Mouse (Mus musculus): ENCODE measurements around the gene Gm13306. TPM values are rescaled to one million over a fixed set of nuclear protein-coding genes. Genes with fewer than 3 reads are reported as not detected.
"Not testable (repeated sequence)": the region's sequence is repeated elsewhere in the genome, so short reads cannot be mapped to it uniquely, and the experiment has no call there.

Gene Gm13306
- not detected in 2 replicates for polyA plus RNA-seq (2011; ENCODE audit: insufficient read length, low read depth, missing spikeins)

DNA sequence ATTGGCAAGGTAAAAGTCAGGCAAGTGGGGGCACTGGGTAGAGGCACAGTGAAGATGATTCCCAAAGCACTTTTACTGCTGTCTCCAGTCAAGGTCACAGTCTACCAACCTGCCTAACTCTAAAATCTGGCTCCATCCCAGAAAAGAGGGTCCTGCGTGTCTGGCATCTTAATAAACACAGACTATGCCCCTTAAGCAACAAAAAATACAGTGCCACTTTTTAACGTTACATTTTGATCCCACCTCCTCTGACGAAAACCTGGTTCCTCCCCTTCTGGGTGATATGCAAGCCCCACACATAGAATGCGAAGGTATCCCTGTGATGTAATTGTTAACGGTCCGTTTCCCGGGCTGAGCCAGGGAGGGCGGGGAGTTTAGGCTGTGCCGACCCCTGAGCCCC, at the start of gene Gm13306:
TSS of gene Gm13306 (plus strand) at position 301 of the 400 bp plus-strand sequence.
- not testable (repeated sequence) for H3K4me1 ChIP-seq (ENCODE audit: control insufficient read depth, insufficient read depth, low read length); H3K27ac ChIP-seq (ENCODE audit: insufficient read depth, low read length); H3K4me3 ChIP-seq (ENCODE audit: insufficient read depth, low read length)

DNA sequence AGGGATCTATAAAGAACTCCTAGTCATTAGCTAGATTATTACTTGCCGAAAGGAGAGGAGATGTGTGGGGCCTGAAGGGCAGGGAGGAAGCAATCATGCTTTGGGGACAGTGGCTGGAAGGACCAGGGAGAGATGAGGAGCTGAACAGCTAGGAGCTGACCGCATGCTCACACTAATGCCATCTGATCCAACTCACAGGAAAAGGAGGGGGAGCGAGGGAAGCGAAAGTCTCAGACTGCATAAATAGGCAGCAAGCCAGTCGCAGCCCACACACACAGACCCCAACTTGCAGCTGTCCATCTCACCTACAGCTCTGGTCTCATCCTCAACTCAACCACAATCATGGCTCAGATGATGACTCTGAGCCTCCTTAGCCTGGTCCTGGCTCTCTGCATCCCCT, 38.7 kb upstream of the Gm13306 start, which contains the start of gene Gm13304:
TSS of gene Gm13304 (plus strand) at position 301 of the 400 bp plus-strand sequence.
- H3K27ac ChIP-seq (ENCODE audit: insufficient read depth, low read length); H3K4me3 ChIP-seq (ENCODE audit: insufficient read depth, low read length); H3K4me1 ChIP-seq (ENCODE audit: control insufficient read depth, insufficient read depth, low read length): not testable (repeated sequence)

DNA sequence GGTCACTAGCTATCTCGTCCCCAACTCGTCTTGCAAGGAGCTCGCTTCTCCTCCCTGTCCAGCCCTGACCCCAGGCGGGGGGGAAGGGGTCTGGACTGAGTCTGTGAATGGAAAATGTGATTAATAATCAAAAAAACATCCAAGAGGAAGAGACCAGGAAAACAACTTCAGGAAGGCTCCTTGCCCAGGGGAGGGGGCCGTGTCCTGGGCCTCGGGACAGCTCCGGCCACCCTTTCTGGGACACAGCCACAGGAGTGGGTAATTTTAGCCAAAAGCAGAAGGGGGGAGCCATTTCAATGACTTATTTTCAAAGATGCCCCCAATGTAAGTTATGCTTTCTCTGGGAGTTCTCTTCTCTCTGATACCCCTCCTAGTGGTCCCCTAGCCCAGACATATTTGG, 15.3 kb downstream of the Gm13306 start, which contains the start of gene Gm13305:
TSS of gene Gm13305 (minus strand) at position 101 of the 400 bp plus-strand sequence.
- not testable (repeated sequence) for H3K4me3 ChIP-seq (ENCODE audit: insufficient read depth, low read length); H3K27ac ChIP-seq (ENCODE audit: insufficient read depth, low read length); H3K4me1 ChIP-seq (ENCODE audit: control insufficient read depth, insufficient read depth, low read length)

DNA sequence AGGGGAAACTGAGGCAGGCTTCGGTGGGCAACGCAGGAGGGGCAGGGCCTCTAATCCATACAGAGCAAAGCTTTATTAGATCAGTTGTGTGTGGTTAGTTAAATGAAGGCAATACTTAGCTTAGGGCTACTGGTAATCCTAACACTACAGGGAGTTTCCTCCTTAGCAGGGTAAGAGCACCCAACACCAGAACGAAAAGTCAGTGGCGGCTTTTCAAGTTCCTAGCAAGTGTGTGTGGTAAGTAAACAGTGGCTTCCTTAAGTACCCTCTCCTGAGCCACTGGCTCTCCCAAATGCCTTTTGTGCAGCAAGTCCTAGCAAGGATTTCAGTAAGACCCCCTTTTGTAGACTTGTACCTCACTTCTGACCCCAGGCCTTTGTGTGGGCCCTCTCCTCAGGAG, 25.0 kb downstream of the Gm13306 start:
- H3K4me3 ChIP-seq (ENCODE audit: insufficient read depth, low read length); H3K4me1 ChIP-seq (ENCODE audit: control insufficient read depth, insufficient read depth, low read length); H3K27ac ChIP-seq (ENCODE audit: insufficient read depth, low read length): not testable (repeated sequence)

DNA sequence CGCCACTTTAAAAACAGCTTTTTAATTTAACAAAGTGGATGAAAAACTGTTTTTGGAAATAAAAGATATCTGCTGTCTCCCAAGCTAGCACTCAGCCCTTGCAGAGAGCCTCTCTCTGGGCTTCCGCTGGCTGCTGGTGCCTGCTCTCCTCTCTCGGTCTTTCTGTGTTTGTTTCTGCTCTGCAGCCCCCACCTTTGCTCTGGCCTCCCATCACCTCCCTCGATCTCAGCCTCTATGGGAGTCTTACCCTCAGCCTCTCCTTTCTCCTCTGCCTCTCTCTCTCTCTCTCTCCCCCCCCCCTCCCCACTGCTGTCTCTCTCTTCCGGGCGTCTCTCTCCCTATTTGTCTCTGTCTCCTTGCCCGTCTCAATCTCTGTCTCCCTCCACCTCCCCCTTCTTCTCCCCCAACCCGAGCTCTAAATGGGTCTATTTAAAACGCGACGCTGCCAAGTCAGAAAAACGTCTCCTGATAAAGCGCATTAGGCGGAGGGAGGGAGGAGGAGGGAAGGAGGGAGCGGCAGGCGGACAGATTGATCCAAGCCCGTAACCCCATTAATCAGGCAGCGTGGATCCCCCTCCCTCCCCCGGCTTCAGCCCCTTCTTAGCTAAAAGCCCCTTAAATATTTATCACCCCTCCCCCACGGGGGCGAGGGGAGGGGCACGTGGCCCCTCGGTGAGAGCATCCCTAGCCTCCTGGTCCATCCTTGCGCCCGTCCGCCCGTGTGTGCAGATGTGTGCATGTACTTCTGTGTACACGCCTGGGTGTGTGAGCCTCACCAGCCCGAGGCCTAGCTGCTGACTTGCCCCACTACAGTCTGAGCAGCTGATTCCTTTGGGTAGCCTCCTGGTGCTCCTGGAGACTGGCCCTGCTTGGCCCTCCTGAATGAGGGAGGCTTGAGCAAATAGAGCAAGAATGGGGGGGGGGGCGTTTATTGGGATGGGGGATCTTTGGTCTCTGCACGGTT, 30.3 kb downstream of the Gm13306 start:
- not testable (repeated sequence) for H3K4me1 ChIP-seq (ENCODE audit: control insufficient read depth, insufficient read depth, low read length); H3K4me3 ChIP-seq (ENCODE audit: insufficient read depth, low read length); H3K27ac ChIP-seq (ENCODE audit: insufficient read depth, low read length)

DNA sequence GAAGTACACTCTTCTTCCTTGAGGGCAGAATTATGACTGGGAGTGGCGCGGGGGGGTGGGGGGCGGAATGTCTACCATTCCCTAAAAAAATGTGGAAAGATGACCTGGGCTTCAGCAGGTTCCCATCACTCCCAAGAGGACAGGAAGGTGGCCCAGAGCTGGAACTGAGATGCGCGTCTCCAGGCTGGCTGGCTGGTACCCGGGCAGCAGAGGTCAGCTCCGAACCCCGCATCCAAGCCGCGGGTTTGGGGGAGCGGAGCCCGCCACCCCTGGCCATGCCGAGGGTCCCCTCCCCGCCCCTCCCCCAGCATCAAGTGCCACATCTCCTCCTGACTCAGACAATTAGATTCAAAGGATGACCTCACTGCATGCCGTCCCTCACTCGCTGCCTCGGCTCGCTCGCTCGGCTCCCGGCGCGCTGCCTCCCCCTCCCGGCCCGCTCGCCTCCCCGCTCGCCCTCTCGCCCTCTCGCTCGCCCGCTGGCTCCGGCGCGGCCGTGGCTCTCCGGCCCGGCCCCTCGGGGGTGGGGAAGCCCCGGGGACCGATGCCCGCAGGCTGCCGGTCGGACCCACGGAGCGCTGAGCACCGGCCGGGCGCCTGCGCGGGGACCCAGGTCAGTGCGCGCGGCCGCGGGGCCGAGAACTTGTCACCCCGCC, 31.2 kb downstream of the Gm13306 start:
- not testable (repeated sequence) for H3K4me3 ChIP-seq (ENCODE audit: insufficient read depth, low read length)

DNA sequence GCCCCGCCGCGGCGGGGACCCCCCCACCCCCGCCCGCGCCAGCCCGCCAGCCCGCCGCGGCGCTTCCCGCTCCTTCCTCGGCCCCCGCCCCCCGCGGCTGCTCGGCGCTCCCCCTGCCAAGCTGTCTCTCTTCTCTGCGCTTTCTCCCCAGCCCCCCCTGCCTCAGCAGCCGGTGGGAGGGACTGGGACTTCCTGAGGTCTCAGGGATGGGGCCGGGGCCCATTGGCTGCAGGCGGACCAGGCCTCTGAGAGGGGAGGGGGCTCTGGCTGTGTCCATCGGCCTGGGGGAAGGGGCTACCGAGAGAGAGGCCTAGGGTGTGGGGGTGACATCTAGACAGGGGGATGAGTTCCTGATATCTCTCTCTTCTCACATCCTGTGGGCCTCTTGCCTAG, 31.7 kb downstream of the Gm13306 start:
- H3K27ac ChIP-seq (ENCODE audit: insufficient read depth, low read length); H3K4me3 ChIP-seq (ENCODE audit: insufficient read depth, low read length); H3K4me1 ChIP-seq (ENCODE audit: control insufficient read depth, insufficient read depth, low read length): not testable (repeated sequence)

More for the DNA sequence above, 31.2 kb downstream of the Gm13306 start:
- H3K27ac ChIP-seq (ENCODE audit: insufficient read depth, low read length); H3K4me1 ChIP-seq (ENCODE audit: control insufficient read depth, insufficient read depth, low read length): not testable (repeated sequence)

Other genes starting within 250 kb of the Gm13306 start
- gene Gm21541, start 249.8 kb upstream of the Gm13306 start, polyA plus RNA-seq (2011; ENCODE audit: insufficient read length, low read depth, missing spikeins) = not detected in 2 replicates
- gene Gm20878, start 211.9 kb upstream of the Gm13306 start, polyA plus RNA-seq (2011; ENCODE audit: insufficient read length, low read depth, missing spikeins) = 1.1 and 1.6 TPM in 2 replicates
- 0.21 TPM in 1 of 2 replicates, not detected in the other for gene Fam205a4, start 187.4 kb upstream of the Gm13306 start, polyA plus RNA-seq (2011; ENCODE audit: insufficient read length, low read depth, missing spikeins)
- not detected in 2 replicates for gene Gm21093, start 118.7 kb upstream of the Gm13306 start, polyA plus RNA-seq (2011; ENCODE audit: insufficient read length, low read depth, missing spikeins)
- gene Gm3893, start 62.2 kb upstream of the Gm13306 start, polyA plus RNA-seq (2011; ENCODE audit: insufficient read length, low read depth, missing spikeins) = not detected in 2 replicates
- gene Gm13304, start 38.6 kb upstream of the Gm13306 start, polyA plus RNA-seq (2011; ENCODE audit: insufficient read length, low read depth, missing spikeins) = not detected in 2 replicates
- not detected in 2 replicates for gene Gm13305, start 15.2 kb downstream of the Gm13306 start, polyA plus RNA-seq (2011; ENCODE audit: insufficient read length, low read depth, missing spikeins)
- not detected in 2 replicates for gene Gm10600, start 87.2 kb downstream of the Gm13306 start, polyA plus RNA-seq (2011; ENCODE audit: insufficient read length, low read depth, missing spikeins)
- not detected in 2 replicates for gene Ccl21b, start 102.3 kb downstream of the Gm13306 start, polyA plus RNA-seq (2011; ENCODE audit: insufficient read length, low read depth, missing spikeins)
- gene Gm21953, start 140.8 kb downstream of the Gm13306 start, polyA plus RNA-seq (2011; ENCODE audit: insufficient read length, low read depth, missing spikeins) = not detected in 2 replicates
- not detected in 2 replicates for gene Fam205a3, start 164.9 kb downstream of the Gm13306 start, polyA plus RNA-seq (2011; ENCODE audit: insufficient read length, low read depth, missing spikeins)

Data from embryonic fibroblast, embryonic 13.5 days (primary cell).